Mouse (Mus musculus): ENCODE measurements around the gene Il17a. TPM values are rescaled to one million over a fixed set of nuclear protein-coding genes. Genes with fewer than 3 reads are reported as not detected.

Il17a gene
- not detected in 2 replicates for polyA plus RNA-seq (2021; fragmentation: Nextera tagmentation)
- long read RNA-seq, experiment 1, result 0 reads
- long read RNA-seq, experiment 2, result 0 reads

GRCm38 (mm10) chr1:20730903-20731302, at the start of gene Il17a:
TSS of gene Il17a (plus strand) at chr1:20730905.

Small RNAs within 50 kb of the gene (microRNA-seq; reads per million reads assigned to microRNA genes)
- gene Mir133b, result not detected

Other genes starting within 250 kb of the Il17a start
- not detected in 2 replicates for gene Pkhd1, start 112.8 kb upstream of the Il17a start, polyA plus RNA-seq (2021; fragmentation: Nextera tagmentation)
- not detected in 2 replicates for gene Il17f, start 59.7 kb downstream of the Il17a start, polyA plus RNA-seq (2021; fragmentation: Nextera tagmentation)
- gene Mcm3, start 89.4 kb downstream of the Il17a start, polyA plus RNA-seq (2021; fragmentation: Nextera tagmentation), result 4.2 and 4.9 TPM in 2 replicates
- gene Paqr8, start 159.7 kb downstream of the Il17a start, polyA plus RNA-seq (2021; fragmentation: Nextera tagmentation), result 26.9 and 30.1 TPM in 2 replicates
- 1.0 and 2.7 TPM in 2 replicates for gene Efhc1, start 220.7 kb downstream of the Il17a start, polyA plus RNA-seq (2021; fragmentation: Nextera tagmentation)